Mouse (Mus musculus): ENCODE data around the gene Lsp1. TPM values are rescaled to one million over a fixed set of nuclear protein-coding genes. Genes with fewer than 3 reads are reported as not detected.
A peak's percentile ranks its signal among the peaks of the same experiment; 100 is the strongest.

The Lsp1 gene
- polyA plus RNA-seq, 1 experiment from 2014 or later, result 22.8 TPM

DNA sequence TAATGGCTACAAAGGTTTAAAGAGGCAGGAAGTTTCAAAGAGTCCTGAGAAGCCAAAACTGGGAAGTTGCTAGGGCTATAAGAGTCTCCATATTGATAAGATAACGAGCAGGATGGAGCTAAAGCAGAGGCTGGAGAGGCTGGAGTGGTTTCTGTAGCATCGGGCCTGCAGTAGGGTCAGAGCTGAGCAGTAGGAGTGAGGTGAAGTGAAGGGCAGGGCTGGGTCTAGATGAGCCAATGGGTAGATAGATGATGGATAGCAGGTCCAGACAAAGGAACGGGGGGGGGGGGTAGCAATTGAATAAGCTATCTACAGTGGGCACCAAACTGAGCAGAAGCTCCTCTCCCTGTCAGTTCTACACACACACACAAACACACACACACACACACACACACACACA is 56.9 kb downstream of the Lsp1 start:
- ATAC-seq (ENCODE audit: insufficient number of reproducible peaks, low FRiP score, low TSS enrichment, low read depth) (no peak), DNase-seq (ENCODE audit: low spot score) (no peak)
- H3K4me3 ChIP-seq (ENCODE audit: low read depth, low read length), result no peak overlapping the region
- H3K27me3 ChIP-seq (ENCODE audit: control insufficient read depth, insufficient read depth, low read length), result no peaks in the 10 kb centered on the region
- H3K4me1 ChIP-seq (ENCODE audit: control insufficient read depth, insufficient read depth, low read length), result peaks cover 23% of the 10 kb centered on the region
- no peak overlapping the region for H3K27ac ChIP-seq (replicated peaks; ENCODE audit: low read depth, low read length)
- no peaks in the 10 kb centered on the region for H3K36me3 ChIP-seq (ENCODE audit: control insufficient read depth, insufficient read depth, low read length)
- 80% methylated on average over 3 of the region's 3 CpGs for WGBS
- no peak overlapping the region for H3K9ac ChIP-seq (ENCODE audit: low read length)
- no peaks in the 10 kb centered on the region for H3K9me3 ChIP-seq (ENCODE audit: control insufficient read depth, low read length)
- no peak overlapping the region for H3K4me2 ChIP-seq (ENCODE audit: low read depth, severe bottlenecking)

DNA sequence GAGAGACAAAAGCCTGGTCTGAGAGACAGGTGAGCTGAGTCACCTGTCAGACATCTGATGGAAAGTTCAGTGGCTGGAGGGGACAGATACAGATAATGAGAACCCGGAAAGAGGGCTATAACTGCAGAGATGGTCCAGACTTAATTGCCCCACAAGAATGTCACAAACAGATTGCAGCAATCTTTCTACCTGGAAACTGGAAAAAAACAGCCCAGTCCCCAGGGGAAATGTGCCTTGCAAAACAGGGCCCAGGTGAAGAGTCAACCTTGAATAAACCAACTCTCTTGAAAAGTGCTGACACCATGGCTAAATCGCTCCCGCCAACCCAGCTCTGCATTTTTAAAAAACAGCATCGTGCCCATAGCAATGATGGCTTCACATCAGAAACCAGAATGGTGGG is 59.7 kb downstream of the Lsp1 start:
- Histone ChIP-seq H3K4me2 (ENCODE audit: low read depth, severe bottlenecking) (no peak overlapping the region), H3K4me3 (ENCODE audit: low read depth, low read length) (no peak overlapping the region), H3K9ac (ENCODE audit: low read length) (no peak overlapping the region), H3K27me3 (ENCODE audit: control insufficient read depth, insufficient read depth, low read length) (no peaks in the 10 kb centered on the region), H3K36me3 (ENCODE audit: control insufficient read depth, insufficient read depth, low read length) (no peaks in the 10 kb centered on the region), H3K27ac (replicated peaks; ENCODE audit: low read depth, low read length) (no peak overlapping the region; the same call in 1 of the 2 replicates), H3K9me3 (ENCODE audit: control insufficient read depth, low read length) (no peaks in the 10 kb centered on the region), H3K4me1 (ENCODE audit: control insufficient read depth, insufficient read depth, low read length) (peaks cover 37% of the 10 kb centered on the region)
- ATAC-seq (ENCODE audit: insufficient number of reproducible peaks, low FRiP score, low TSS enrichment, low read depth) (no peak), DNase-seq (ENCODE audit: low spot score) (no peak)
- 80% methylated on average over 4 of the region's 4 CpGs for WGBS

DNA sequence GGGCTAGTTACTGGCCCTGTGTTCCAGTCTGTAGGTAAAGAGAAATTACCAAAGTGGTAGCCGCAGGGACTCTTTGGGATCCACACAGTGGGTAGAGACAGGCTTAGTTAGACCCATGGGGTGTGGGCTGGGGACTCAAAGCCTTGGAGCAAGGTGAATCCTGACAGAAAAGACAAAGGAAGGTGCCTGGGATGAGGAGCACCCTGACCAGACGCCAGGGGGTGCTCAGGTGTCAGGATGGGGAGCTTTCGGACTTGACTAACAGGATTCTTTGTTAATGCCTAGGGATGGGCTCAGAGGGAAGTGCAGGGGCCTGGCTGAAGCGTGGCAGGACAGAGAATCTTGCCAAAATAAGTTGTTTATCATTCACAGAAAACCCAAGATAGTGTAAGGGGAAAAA is 61.7 kb downstream of the Lsp1 start:
- WGBS, result 21% methylated on average over 4 of the region's 4 CpGs
- Histone ChIP-seq H3K27me3 (ENCODE audit: control insufficient read depth, insufficient read depth, low read length) (no peaks in the 10 kb centered on the region), H3K4me1 (ENCODE audit: control insufficient read depth, insufficient read depth, low read length) (peaks cover 36% of the 10 kb centered on the region), H3K9me3 (ENCODE audit: control insufficient read depth, low read length) (no peaks in the 10 kb centered on the region), H3K4me2 (ENCODE audit: low read depth, severe bottlenecking) (no peak overlapping the region), H3K9ac (ENCODE audit: low read length) (no peak overlapping the region), H3K27ac (replicated peaks; ENCODE audit: low read depth, low read length) (no peak overlapping the region; the same call in 1 of the 2 replicates), H3K4me3 (ENCODE audit: low read depth, low read length) (no peak overlapping the region), H3K36me3 (ENCODE audit: control insufficient read depth, insufficient read depth, low read length) (no peaks in the 10 kb centered on the region)
- no peak for ATAC-seq (ENCODE audit: insufficient number of reproducible peaks, low FRiP score, low TSS enrichment, low read depth)
- DNase-seq (ENCODE audit: low spot score), result peak; percentile 75

DNA sequence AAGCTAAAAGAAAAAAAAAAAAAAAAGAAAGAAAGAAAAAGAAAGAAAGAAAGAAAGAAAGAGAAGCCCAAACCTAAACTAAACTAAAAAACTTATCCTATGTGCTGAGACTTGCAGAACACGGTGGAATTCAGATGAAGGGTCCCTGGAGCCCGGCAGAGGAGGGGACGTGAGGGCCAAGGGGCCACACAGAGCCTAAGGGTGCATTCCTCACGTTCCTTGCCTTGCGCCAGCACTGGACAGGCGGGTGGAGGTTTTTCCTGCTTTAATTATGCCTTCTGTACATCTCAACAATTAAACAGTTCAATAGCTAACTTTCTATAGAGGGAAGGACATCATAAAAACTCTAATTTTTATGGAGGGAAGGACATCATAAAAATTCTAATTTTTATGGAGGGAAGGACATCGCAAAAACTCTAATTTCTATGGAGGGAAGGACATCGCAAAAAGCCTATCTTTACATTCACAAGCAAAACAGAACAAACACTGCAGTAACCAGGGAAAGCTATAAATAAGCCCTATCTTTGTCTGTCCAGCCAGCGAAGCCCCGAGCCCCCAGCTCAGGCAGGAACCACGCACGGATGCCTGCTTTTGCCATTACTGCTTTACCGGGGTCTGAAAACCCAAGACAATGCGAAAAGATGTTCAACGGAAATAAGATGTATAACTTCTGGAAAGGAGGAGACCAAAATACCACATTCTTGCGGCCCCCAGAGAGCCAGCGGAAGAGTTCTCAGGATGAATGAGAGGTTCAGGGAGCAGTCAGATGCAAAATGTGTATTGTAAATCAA is 62.8 kb downstream of the Lsp1 start:
- H3K27ac ChIP-seq (replicated peaks; ENCODE audit: low read depth, low read length), result peak overlapping the region; percentile 57; the same call in 1 of the 2 replicates
- no peak overlapping the region for H3K9ac ChIP-seq (ENCODE audit: low read length)
- WGBS, result 37% methylated on average over 17 of the region's 17 CpGs
- ATAC-seq (ENCODE audit: insufficient number of reproducible peaks, low FRiP score, low TSS enrichment, low read depth) (no peak), DNase-seq (ENCODE audit: low spot score) (no peak)
- H3K4me1 ChIP-seq (ENCODE audit: control insufficient read depth, insufficient read depth, low read length), result peaks cover 40% of the 10 kb centered on the region
- no peaks in the 10 kb centered on the region for H3K9me3 ChIP-seq (ENCODE audit: control insufficient read depth, low read length)
- no peaks in the 10 kb centered on the region for H3K36me3 ChIP-seq (ENCODE audit: control insufficient read depth, insufficient read depth, low read length)
- H3K27me3 ChIP-seq (ENCODE audit: control insufficient read depth, insufficient read depth, low read length), result no peaks in the 10 kb centered on the region
- no peak overlapping the region for H3K4me2 ChIP-seq (ENCODE audit: low read depth, severe bottlenecking)
- no peak overlapping the region for H3K4me3 ChIP-seq (ENCODE audit: low read depth, low read length)

DNA sequence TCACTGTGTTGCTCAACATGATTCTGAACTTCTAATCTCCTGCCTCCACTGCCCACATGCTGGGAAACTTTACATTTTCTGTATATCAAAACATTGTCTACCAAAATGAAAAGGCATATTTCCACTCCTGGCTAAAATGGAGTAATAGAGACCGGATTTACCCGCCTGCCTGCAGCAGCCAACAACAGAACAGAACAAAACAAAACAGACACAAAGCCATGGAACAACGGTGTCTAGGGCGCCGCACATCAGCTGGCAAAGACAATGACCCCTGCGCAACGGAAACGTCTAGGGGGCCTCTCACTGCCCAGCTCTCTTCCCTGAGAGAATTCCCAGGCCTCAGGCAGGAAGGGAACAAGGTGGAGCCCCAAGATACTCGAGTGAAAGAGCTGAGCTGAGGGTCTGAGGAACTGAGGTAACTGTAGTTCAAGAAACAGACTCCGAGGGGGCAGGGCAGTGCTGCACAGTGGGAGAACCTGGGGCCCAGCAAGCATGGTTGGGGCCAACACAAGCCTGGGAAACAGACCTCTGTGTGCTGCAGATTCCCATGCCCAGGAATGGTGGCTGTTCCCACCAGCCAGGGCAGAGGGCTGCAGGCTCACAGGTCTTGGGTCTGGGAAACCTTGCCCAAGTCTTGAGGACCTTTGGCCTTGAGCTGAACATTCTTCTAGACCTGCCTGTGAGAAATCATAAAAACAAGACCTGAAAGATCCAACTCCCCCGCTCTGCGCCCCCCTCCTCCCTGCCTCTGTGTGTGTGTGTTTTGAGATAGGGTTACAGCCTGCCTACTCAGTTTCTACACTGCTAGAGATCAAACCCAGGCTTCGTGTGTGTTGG is 65.0 kb downstream of the Lsp1 start:
- H3K4me2 ChIP-seq (ENCODE audit: low read depth, severe bottlenecking), result no peak overlapping the region
- peak; percentile 68 for ATAC-seq (ENCODE audit: insufficient number of reproducible peaks, low FRiP score, low TSS enrichment, low read depth)

DNA sequence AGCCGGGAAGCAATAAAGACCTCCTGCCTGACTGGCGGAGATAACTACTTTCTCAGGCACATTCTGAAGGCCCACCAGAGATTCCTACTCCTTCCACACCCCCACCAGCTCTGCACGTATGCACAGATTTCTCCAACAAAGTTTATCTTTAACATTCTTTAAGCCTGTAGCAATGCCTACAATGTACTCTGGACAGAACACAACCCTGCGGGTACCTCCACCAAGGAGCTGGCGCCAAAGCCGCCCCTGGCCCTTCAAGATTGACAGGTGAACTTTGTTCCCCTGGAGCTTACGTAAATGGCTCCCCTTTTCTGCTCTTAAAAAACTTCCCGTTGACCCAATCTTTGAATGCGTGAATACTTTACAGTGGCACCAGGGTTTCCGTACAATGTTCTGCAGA is 68.7 kb downstream of the Lsp1 start:
- DNase-seq (ENCODE audit: low spot score) (no peak), ATAC-seq (ENCODE audit: insufficient number of reproducible peaks, low FRiP score, low TSS enrichment, low read depth) (no peak)
- Histone ChIP-seq H3K9ac (ENCODE audit: low read length) (no peak overlapping the region), H3K27me3 (ENCODE audit: control insufficient read depth, insufficient read depth, low read length) (no peaks in the 10 kb centered on the region), H3K4me1 (ENCODE audit: control insufficient read depth, insufficient read depth, low read length) (peaks cover 46% of the 10 kb centered on the region), H3K27ac (replicated peaks; ENCODE audit: low read depth, low read length) (no peak overlapping the region; the same call in 1 of the 2 replicates), H3K4me2 (ENCODE audit: low read depth, severe bottlenecking) (no peak overlapping the region), H3K36me3 (ENCODE audit: control insufficient read depth, insufficient read depth, low read length) (no peaks in the 10 kb centered on the region), H3K9me3 (ENCODE audit: control insufficient read depth, low read length) (no peaks in the 10 kb centered on the region), H3K4me3 (ENCODE audit: low read depth, low read length) (no peak overlapping the region)
- 65% methylated on average over 10 of the region's 10 CpGs for WGBS

More for the DNA sequence above, 65.0 kb downstream of the Lsp1 start:
- no peaks in the 10 kb centered on the region for H3K9me3 ChIP-seq (ENCODE audit: control insufficient read depth, low read length)
- WGBS, result 50% methylated on average over 13 of the region's 13 CpGs
- H3K27ac ChIP-seq (replicated peaks; ENCODE audit: low read depth, low read length), result peak overlapping the region; percentile 85
- DNase-seq (ENCODE audit: low spot score), result peak; percentile 64
- H3K4me3 ChIP-seq (ENCODE audit: low read depth, low read length), result no peak overlapping the region
- peak overlapping the region; percentile 3; the same call in 1 of the 2 replicates for H3K9ac ChIP-seq (ENCODE audit: low read length)
- no peaks in the 10 kb centered on the region for H3K27me3 ChIP-seq (ENCODE audit: control insufficient read depth, insufficient read depth, low read length)
- H3K4me1 ChIP-seq (ENCODE audit: control insufficient read depth, insufficient read depth, low read length), result peaks cover 37% of the 10 kb centered on the region
- H3K36me3 ChIP-seq (ENCODE audit: control insufficient read depth, insufficient read depth, low read length), result no peaks in the 10 kb centered on the region

DNA sequence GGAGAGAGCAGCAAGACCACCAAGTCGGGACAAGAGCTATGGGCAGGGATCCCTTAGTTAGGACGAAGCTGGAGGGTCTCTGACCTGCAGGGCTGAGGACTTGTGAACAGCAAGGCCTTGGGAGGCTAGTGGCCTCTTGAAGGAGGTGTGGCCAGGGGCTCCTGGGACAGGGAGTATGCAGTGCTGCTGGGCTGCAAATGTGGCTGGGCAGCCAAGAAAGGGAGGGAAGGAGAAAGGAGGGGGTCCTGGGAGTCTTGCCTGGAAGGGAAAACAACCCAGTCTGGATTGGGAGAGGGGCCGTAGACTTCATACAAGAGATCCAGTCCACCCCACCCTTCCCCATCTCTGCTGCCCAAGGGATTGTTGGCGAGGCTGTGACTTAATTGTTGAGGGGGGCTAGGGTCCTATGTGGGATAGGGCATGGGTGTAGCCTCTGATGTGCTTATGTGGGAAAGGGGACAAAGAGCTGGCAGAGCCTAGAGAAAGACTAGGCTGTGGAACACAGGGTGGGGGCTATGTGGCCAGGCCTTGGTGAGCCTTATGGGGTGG is 71.4 kb downstream of the Lsp1 start:
- WGBS, result 67% methylated on average over 4 of the region's 4 CpGs
- no peak for ATAC-seq (ENCODE audit: insufficient number of reproducible peaks, low FRiP score, low TSS enrichment, low read depth)
- no peak overlapping the region for H3K4me2 ChIP-seq (ENCODE audit: low read depth, severe bottlenecking)

DNA sequence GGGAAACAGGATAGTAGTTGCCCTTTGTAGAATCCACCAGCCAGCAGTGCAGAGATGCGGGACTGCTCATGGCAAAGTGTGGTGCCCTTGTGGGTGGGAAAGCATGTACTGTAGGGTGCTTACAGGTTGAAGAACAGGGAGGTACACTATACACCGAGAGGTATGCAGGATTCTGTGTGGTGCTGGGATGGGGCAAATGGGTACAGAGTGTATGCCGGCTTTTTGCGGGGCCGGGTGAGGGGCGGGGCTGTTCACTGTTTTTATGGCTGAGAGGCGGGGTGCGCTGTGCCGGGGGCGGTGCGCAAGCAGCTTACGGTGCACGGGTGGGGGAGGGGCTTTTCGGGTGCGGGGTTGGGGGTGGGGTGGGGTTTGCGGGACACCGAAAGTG is 72.1 kb downstream of the Lsp1 start, which contains the start of gene Mrpl23:
Gene Mrpl23 (plus strand): TSS at position 16 of the 388 bp plus-strand sequence.
- Histone ChIP-seq H3K4me1 (ENCODE audit: control insufficient read depth, insufficient read depth, low read length) (peaks cover 38% of the 10 kb centered on the region), H3K4me2 (ENCODE audit: low read depth, severe bottlenecking) (peak within 1 kb of the TSS; percentile 61), H3K9ac (ENCODE audit: low read length) (peak within 1 kb of the TSS; percentile 85), H3K9me3 (ENCODE audit: control insufficient read depth, low read length) (no peaks in the 10 kb centered on the region), H3K36me3 (ENCODE audit: control insufficient read depth, insufficient read depth, low read length) (peaks cover 6% of the 10 kb centered on the region; the same call in 1 of the 2 replicates), H3K4me3 (ENCODE audit: low read depth, low read length) (peak within 1 kb of the TSS; percentile 44), H3K27me3 (ENCODE audit: control insufficient read depth, insufficient read depth, low read length) (no peaks in the 10 kb centered on the region), H3K27ac (replicated peaks; ENCODE audit: low read depth, low read length) (peak within 1 kb of the TSS; percentile 94)
- 6% methylated on average over 17 of the region's 17 CpGs for WGBS
- DNase-seq (ENCODE audit: low spot score) (no peak), ATAC-seq (ENCODE audit: insufficient number of reproducible peaks, low FRiP score, low TSS enrichment, low read depth) (peak; percentile 37)

More for the DNA sequence above, 71.4 kb downstream of the Lsp1 start:
- Histone ChIP-seq H3K4me3 (ENCODE audit: low read depth, low read length) (no peak overlapping the region), H3K27ac (replicated peaks; ENCODE audit: low read depth, low read length) (peak overlapping the region; percentile 94), H3K36me3 (ENCODE audit: control insufficient read depth, insufficient read depth, low read length) (peaks cover 6% of the 10 kb centered on the region; the same call in 1 of the 2 replicates), H3K27me3 (ENCODE audit: control insufficient read depth, insufficient read depth, low read length) (no peaks in the 10 kb centered on the region), H3K9me3 (ENCODE audit: control insufficient read depth, low read length) (no peaks in the 10 kb centered on the region), H3K9ac (ENCODE audit: low read length) (peak overlapping the region; percentile 14; the same call in 1 of the 2 replicates), H3K4me1 (ENCODE audit: control insufficient read depth, insufficient read depth, low read length) (peaks cover 38% of the 10 kb centered on the region)
- no peak for DNase-seq (ENCODE audit: low spot score)

All from limb, embryonic 11.5 days (tissue).